Mouse (Mus musculus) cerebellum, adult 9-10 months (tissue): ENCODE data around the gene Zkscan17.

Source experiments
- DNase-seq: peaks from one replicate; pipeline ENCODE4 v3.0.0; 2022

Zkscan17 gene

DNA sequence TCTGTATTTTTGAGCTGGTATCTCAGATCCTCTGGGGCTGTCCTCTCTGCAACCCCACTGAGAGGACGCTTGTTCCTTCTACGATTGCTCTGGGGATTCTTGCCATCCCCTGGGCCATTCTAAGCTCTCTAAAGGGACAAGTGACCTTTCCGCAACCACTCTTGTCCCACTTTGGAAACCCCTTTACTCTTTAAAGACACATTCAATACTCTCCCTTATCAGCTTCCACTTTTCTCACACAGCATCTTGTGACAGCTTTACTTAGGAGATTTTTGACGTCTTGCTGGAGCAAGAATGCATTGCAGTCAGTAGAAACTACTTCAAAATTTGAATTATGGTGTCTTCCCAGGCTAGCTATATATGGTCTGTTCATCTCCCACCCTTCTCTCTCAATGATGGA, 75.5 kb downstream of the Zkscan17 start, which contains the start of gene Snap47:
Gene Snap47, minus strand, starts transcription at position 101 of the 400 bp plus-strand sequence.
- no peak for DNase-seq

DNA sequence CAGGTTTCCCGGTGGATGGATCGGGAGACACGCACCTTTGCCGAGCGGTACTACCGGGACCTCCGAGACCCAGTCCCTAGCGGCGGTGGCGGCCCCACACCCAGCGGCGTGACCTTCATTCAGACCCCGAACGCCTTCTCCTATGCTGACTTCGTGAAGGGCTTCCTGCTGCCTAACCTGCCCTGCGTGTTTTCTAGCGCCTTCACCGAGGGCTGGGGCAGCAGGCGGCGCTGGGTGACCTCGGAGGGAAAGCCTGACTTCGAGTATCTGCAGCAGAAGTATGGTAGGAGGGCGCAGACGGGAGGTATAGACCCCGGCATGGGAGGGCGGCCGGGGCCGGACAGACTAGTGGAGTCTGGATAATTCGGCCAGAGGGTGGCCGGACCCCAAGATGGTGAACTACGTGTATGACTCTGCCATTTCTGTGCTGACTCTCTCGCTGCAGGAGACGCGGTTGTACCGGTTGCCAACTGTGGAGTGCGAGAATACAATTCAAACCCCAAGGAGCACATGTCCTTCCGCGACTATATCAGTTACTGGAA, 76.2 kb downstream of the Zkscan17 start:
- DNase-seq = no peak

DNA sequence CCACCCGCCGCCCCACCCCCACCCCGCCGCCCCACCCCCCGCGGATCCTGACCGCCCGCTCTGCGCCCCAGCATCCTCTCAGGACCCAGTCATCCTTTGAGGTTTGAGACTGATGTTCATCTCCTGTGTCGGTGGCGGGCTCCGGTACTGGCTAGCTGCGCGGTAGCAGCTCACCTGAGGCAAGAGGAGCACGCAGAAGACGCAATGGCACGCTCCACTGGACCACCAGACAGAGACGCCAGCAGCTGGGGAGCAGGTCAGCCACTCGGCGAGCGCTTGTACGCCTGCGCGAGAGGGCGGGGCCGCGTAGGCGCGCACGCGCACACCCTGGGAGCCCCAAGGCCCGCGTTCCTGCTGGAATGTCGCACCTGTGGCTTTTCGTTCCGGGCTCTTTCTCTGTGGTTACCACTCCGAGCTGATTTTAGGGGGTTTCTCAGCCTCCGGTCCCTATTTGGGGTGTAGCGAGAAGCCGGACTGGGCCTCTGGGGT, 76.8 kb downstream of the Zkscan17 start, which contains the start of gene Jmjd4:
Gene Jmjd4, plus strand, starts transcription at position 305 of the 489 bp plus-strand sequence.
- DNase-seq = peak; percentile 91

DNA sequence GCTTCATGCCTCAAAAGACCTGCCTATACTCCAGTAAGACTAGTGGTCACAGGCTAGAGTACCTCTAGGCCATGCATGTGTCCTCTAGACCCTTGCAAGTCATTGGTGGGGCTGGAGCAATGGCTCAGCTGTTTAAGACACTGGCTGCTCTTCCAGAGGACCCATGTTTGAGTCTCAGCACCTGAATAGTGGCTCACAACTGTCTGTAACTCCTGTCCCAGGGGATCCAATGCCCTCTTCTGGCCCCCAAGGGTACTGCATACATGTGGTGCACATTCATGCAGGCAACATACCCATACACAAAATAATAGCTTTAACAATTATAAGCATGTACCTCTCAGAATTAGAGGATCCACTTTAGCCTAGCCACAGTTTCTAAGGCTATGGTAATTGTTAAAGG, 83.4 kb downstream of the Zkscan17 start:
- no peak for DNase-seq

DNA sequence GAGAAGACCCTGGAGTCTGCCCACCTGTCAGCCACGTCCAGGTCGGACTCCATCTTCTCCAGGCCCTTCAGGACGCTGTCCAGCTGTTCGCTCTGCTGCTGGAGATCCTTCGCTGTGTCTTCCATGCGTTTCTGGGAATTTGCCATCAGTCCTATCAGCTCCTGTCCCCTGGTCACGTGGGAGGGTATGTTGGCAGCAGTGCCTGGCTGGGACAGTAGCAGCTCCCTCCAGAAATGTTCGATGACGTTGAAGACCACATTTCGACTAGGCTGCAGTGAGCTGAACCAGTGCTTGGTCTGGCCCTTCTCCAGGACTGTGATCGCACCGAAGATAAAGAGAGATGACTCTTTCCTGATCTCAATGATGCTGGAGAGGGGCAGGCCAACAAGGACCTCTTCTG, 88.6 kb downstream of the Zkscan17 start:
- no peak for DNase-seq
